Mouse (Mus musculus) embryonic fibroblast, embryonic 13.5 days (primary cell): ENCODE results near the gene Ttc5.

Experiments used
- CTCF ChIP-seq: IDR thresholded peaks from 2 replicates; pipeline ENCODE4 v1.5.1; 2011; ENCODE audit warnings: mild to moderate bottlenecking, control low read depth, low read length, moderate library complexity, borderline replicate concordance; ENCODE audit not compliant: insufficient read depth
- POLR2A ChIP-seq: IDR thresholded peaks from 2 replicates; pipeline ENCODE4 v1.6.1; 2011; ENCODE audit warnings: low read depth, mild to moderate bottlenecking, control low read depth, low read length, moderate library complexity

- TF ChIP-seq CTCF: no peak
- TF ChIP-seq POLR2A: no peak
These were observed 27.7 kb upstream of the Ttc5 start for GRCm38 (mm10) chr14:50813060-50813459.
